Mouse (Mus musculus): Measurements from ENCODE around the gene Tet1. TPM values are rescaled to one million over a fixed set of nuclear protein-coding genes. Genes with fewer than 3 reads are reported as not detected.

Gene Tet1
- polyA plus RNA-seq, 1 experiment from 2014 or later = 27.4 TPM

- peak overlapping the region; percentile 73 for H3K4me2 ChIP-seq (ENCODE audit: low read depth, low read length)
- no peak overlapping the region for H3K27ac ChIP-seq (replicated peaks; ENCODE audit: low read depth, low read length)
- no peaks in the 10 kb centered on the region for H3K27me3 ChIP-seq (ENCODE audit: control insufficient read depth, insufficient read depth, low read length)
- H3K36me3 ChIP-seq (replicated peaks; ENCODE audit: control insufficient read depth, insufficient read depth, low read depth, low read length) = no peaks in the 10 kb centered on the region
- H3K9ac ChIP-seq (replicated peaks; ENCODE audit: low read length) = peak overlapping the region; percentile 55
- under 1% methylated on average over 56 of the region's 56 CpGs for WGBS
- H3K9me3 ChIP-seq (replicated peaks; ENCODE audit: control insufficient read depth, low read length) = no peaks in the 10 kb centered on the region
- peak overlapping the region; percentile 63 for H3K4me3 ChIP-seq (ENCODE audit: low read depth, low read length)
- ATAC-seq (replicated peaks; ENCODE audit: insufficient number of reproducible peaks, low FRiP score, low TSS enrichment, low read depth) (peak; percentile 81), DNase-seq (ENCODE audit: low spot score) (peak; percentile 88)
- no peaks in the 10 kb centered on the region for H3K4me1 ChIP-seq (ENCODE audit: control insufficient read depth, insufficient read depth, low read length)
These were observed 21.8 kb downstream of the Tet1 start for GRCm38 (mm10) chr10:62886799-62887591.

- H3K4me1 ChIP-seq (ENCODE audit: control insufficient read depth, insufficient read depth, low read length) = no peaks in the 10 kb centered on the region
- DNase-seq (ENCODE audit: low spot score) (peak; percentile 66), ATAC-seq (replicated peaks; ENCODE audit: insufficient number of reproducible peaks, low FRiP score, low TSS enrichment, low read depth) (peak; percentile 10; the same call in 1 of the 2 replicates)
- H3K9me3 ChIP-seq (replicated peaks; ENCODE audit: control insufficient read depth, low read length) = no peaks in the 10 kb centered on the region
- H3K36me3 ChIP-seq (replicated peaks; ENCODE audit: control insufficient read depth, insufficient read depth, low read depth, low read length) = no peaks in the 10 kb centered on the region
- peak overlapping the region; percentile 63 for H3K4me3 ChIP-seq (ENCODE audit: low read depth, low read length)
- under 1% methylated on average over 38 of the region's 38 CpGs for WGBS
- no peak overlapping the region for H3K27ac ChIP-seq (replicated peaks; ENCODE audit: low read depth, low read length)
- H3K4me2 ChIP-seq (ENCODE audit: low read depth, low read length) = peak overlapping the region; percentile 73
- H3K27me3 ChIP-seq (ENCODE audit: control insufficient read depth, insufficient read depth, low read length) = no peaks in the 10 kb centered on the region
- H3K9ac ChIP-seq (replicated peaks; ENCODE audit: low read length) = peak overlapping the region; percentile 55
These were observed 22.6 kb downstream of the Tet1 start for GRCm38 (mm10) chr10:62885969-62886798.

- H3K9ac ChIP-seq (replicated peaks; ENCODE audit: low read length) = no peak overlapping the region
- H3K27ac ChIP-seq (replicated peaks; ENCODE audit: low read depth, low read length) = no peak overlapping the region
- WGBS = 19% methylated on average over 10 of the region's 10 CpGs
- no peaks in the 10 kb centered on the region for H3K27me3 ChIP-seq (ENCODE audit: control insufficient read depth, insufficient read depth, low read length)
- peak overlapping the region; percentile 63 for H3K4me3 ChIP-seq (ENCODE audit: low read depth, low read length)
- no peaks in the 10 kb centered on the region for H3K4me1 ChIP-seq (ENCODE audit: control insufficient read depth, insufficient read depth, low read length)
- H3K9me3 ChIP-seq (replicated peaks; ENCODE audit: control insufficient read depth, low read length) = no peaks in the 10 kb centered on the region
- H3K4me2 ChIP-seq (ENCODE audit: low read depth, low read length) = peak overlapping the region; percentile 73; the same call in 1 of the 2 replicates
- no peaks in the 10 kb centered on the region for H3K36me3 ChIP-seq (replicated peaks; ENCODE audit: control insufficient read depth, insufficient read depth, low read depth, low read length)
- DNase-seq (ENCODE audit: low spot score) (no peak), ATAC-seq (replicated peaks; ENCODE audit: insufficient number of reproducible peaks, low FRiP score, low TSS enrichment, low read depth) (no peak)
These were observed 23.3 kb downstream of the Tet1 start for GRCm38 (mm10) chr10:62885460-62885859.

GRCm38 (mm10) chr10:62884517-62884916, 24.3 kb downstream of the Tet1 start:
- Histone ChIP-seq H3K36me3 (replicated peaks; ENCODE audit: control insufficient read depth, insufficient read depth, low read depth, low read length) (no peaks in the 10 kb centered on the region), H3K27ac (replicated peaks; ENCODE audit: low read depth, low read length) (no peak overlapping the region), H3K9me3 (replicated peaks; ENCODE audit: control insufficient read depth, low read length) (no peaks in the 10 kb centered on the region), H3K27me3 (ENCODE audit: control insufficient read depth, insufficient read depth, low read length) (no peaks in the 10 kb centered on the region), H3K4me3 (ENCODE audit: low read depth, low read length) (no peak overlapping the region), H3K9ac (replicated peaks; ENCODE audit: low read length) (no peak overlapping the region), H3K4me1 (ENCODE audit: control insufficient read depth, insufficient read depth, low read length) (no peaks in the 10 kb centered on the region), H3K4me2 (ENCODE audit: low read depth, low read length) (no peak overlapping the region)
- ATAC-seq (replicated peaks; ENCODE audit: insufficient number of reproducible peaks, low FRiP score, low TSS enrichment, low read depth) = no peak
- WGBS = 33% methylated on average over 1 of the region's 1 CpGs
- no peak for DNase-seq (ENCODE audit: low spot score)

GRCm38 (mm10) chr10:62883933-62884372, 24.8 kb downstream of the Tet1 start:
- DNase-seq (ENCODE audit: low spot score) (no peak), ATAC-seq (replicated peaks; ENCODE audit: insufficient number of reproducible peaks, low FRiP score, low TSS enrichment, low read depth) (no peak)
- Histone ChIP-seq H3K27me3 (ENCODE audit: control insufficient read depth, insufficient read depth, low read length) (no peaks in the 10 kb centered on the region), H3K4me1 (ENCODE audit: control insufficient read depth, insufficient read depth, low read length) (no peaks in the 10 kb centered on the region), H3K36me3 (replicated peaks; ENCODE audit: control insufficient read depth, insufficient read depth, low read depth, low read length) (no peaks in the 10 kb centered on the region), H3K9me3 (replicated peaks; ENCODE audit: control insufficient read depth, low read length) (no peaks in the 10 kb centered on the region), H3K4me2 (ENCODE audit: low read depth, low read length) (no peak overlapping the region), H3K4me3 (ENCODE audit: low read depth, low read length) (no peak overlapping the region), H3K9ac (replicated peaks; ENCODE audit: low read length) (no peak overlapping the region), H3K27ac (replicated peaks; ENCODE audit: low read depth, low read length) (no peak overlapping the region)
- WGBS = 10% methylated on average over 9 of the region's 9 CpGs

GRCm38 (mm10) chr10:62881211-62881610, 27.6 kb downstream of the Tet1 start:
- H3K36me3 ChIP-seq (replicated peaks; ENCODE audit: control insufficient read depth, insufficient read depth, low read depth, low read length) = no peaks in the 10 kb centered on the region; the same call in 1 of the 2 replicates
- H3K27ac ChIP-seq (replicated peaks; ENCODE audit: low read depth, low read length) = no peak overlapping the region
- H3K27me3 ChIP-seq (ENCODE audit: control insufficient read depth, insufficient read depth, low read length) = no peaks in the 10 kb centered on the region
- no peak overlapping the region for H3K4me3 ChIP-seq (ENCODE audit: low read depth, low read length)
- peak; percentile 48 for DNase-seq (ENCODE audit: low spot score)
- H3K9ac ChIP-seq (replicated peaks; ENCODE audit: low read length) = no peak overlapping the region
- no peak for ATAC-seq (replicated peaks; ENCODE audit: insufficient number of reproducible peaks, low FRiP score, low TSS enrichment, low read depth)
- no peaks in the 10 kb centered on the region for H3K4me1 ChIP-seq (ENCODE audit: control insufficient read depth, insufficient read depth, low read length)
- 55% methylated on average over 5 of the region's 5 CpGs for WGBS
- H3K4me2 ChIP-seq (ENCODE audit: low read depth, low read length) = no peak overlapping the region
- H3K9me3 ChIP-seq (replicated peaks; ENCODE audit: control insufficient read depth, low read length) = no peaks in the 10 kb centered on the region

GRCm38 (mm10) chr10:62878056-62878455, 30.7 kb downstream of the Tet1 start:
- no peaks in the 10 kb centered on the region; the same call in 1 of the 2 replicates for H3K36me3 ChIP-seq (replicated peaks; ENCODE audit: control insufficient read depth, insufficient read depth, low read depth, low read length)
- no peak overlapping the region for H3K27ac ChIP-seq (replicated peaks; ENCODE audit: low read depth, low read length)
- DNase-seq (ENCODE audit: low spot score) = no peak
- no peak overlapping the region for H3K4me3 ChIP-seq (ENCODE audit: low read depth, low read length)
- no peaks in the 10 kb centered on the region for H3K4me1 ChIP-seq (ENCODE audit: control insufficient read depth, insufficient read depth, low read length)
- no peaks in the 10 kb centered on the region for H3K27me3 ChIP-seq (ENCODE audit: control insufficient read depth, insufficient read depth, low read length)
- no peak overlapping the region for H3K9ac ChIP-seq (replicated peaks; ENCODE audit: low read length)
- H3K9me3 ChIP-seq (replicated peaks; ENCODE audit: control insufficient read depth, low read length) = no peaks in the 10 kb centered on the region
- ATAC-seq (replicated peaks; ENCODE audit: insufficient number of reproducible peaks, low FRiP score, low TSS enrichment, low read depth) = no peak
- no peak overlapping the region for H3K4me2 ChIP-seq (ENCODE audit: low read depth, low read length)
- WGBS = 87% methylated on average over 13 of the region's 13 CpGs

GRCm38 (mm10) chr10:62875565-62875964, 33.2 kb downstream of the Tet1 start:
- 90% methylated on average over 4 of the region's 4 CpGs for WGBS
- H3K27ac ChIP-seq (replicated peaks; ENCODE audit: low read depth, low read length) = no peak overlapping the region
- DNase-seq (ENCODE audit: low spot score) = no peak
- H3K9ac ChIP-seq (replicated peaks; ENCODE audit: low read length) = no peak overlapping the region
- ATAC-seq (replicated peaks; ENCODE audit: insufficient number of reproducible peaks, low FRiP score, low TSS enrichment, low read depth) = no peak
- no peaks in the 10 kb centered on the region; the same call in 1 of the 2 replicates for H3K36me3 ChIP-seq (replicated peaks; ENCODE audit: control insufficient read depth, insufficient read depth, low read depth, low read length)
- no peaks in the 10 kb centered on the region for H3K9me3 ChIP-seq (replicated peaks; ENCODE audit: control insufficient read depth, low read length)
- H3K4me1 ChIP-seq (ENCODE audit: control insufficient read depth, insufficient read depth, low read length) = no peaks in the 10 kb centered on the region
- no peaks in the 10 kb centered on the region for H3K27me3 ChIP-seq (ENCODE audit: control insufficient read depth, insufficient read depth, low read length)
- no peak overlapping the region for H3K4me3 ChIP-seq (ENCODE audit: low read depth, low read length)
- no peak overlapping the region for H3K4me2 ChIP-seq (ENCODE audit: low read depth, low read length)
